12 mouse cellular contexts compared by ENCODE assay signal in genomic region chr9:64274919-64275318, GRCm38 (mm10). TPM values are rescaled to one million over a fixed set of nuclear protein-coding genes. Genes with fewer than 3 reads are reported as not detected.
DNase-seq lines count a peak whose midpoint lies in the region; ATAC-seq and TF ChIP-seq lines count a peak whose summit lies in the region.
"Had no signal": no experiment of that assay in that cellular context is flagged by ENCODE, and none has a peak within 500 bp of the region (broad histone marks: within the 10 kb centered on the region; RNA-seq: fewer than 3 reads in every experiment).

No protein-coding gene starts in this region.

- H3K4me2 ChIP-seq in kidney, embryonic 14.5 days (replicated peaks; ENCODE audit: low read depth, low read length) = no peak overlapping the region
- no peak overlapping the region for H3K4me2 ChIP-seq in hindbrain, embryonic 16.5 days (ENCODE audit: low read length)
- H3K4me2 ChIP-seq: heart, embryonic 13.5 days; midbrain, embryonic 13.5 days had no signal

- WGBS in kidney, embryonic 14.5 days = 77% methylated on average over 1 of the region's 1 CpGs
- WGBS in embryonic facial prominence, embryonic 10.5 days = 65% methylated on average over 1 of the region's 1 CpGs
- WGBS in hindbrain, embryonic 16.5 days = 71% methylated on average over 1 of the region's 1 CpGs

- H3K4me3 ChIP-seq in kidney, embryonic 14.5 days (ENCODE audit: low read length) = no peak overlapping the region
- no peak overlapping the region for H3K4me3 ChIP-seq in embryonic facial prominence, embryonic 10.5 days
- no peak overlapping the region for H3K4me3 ChIP-seq in hindbrain, embryonic 16.5 days (ENCODE audit: low read length)
- H3K4me3 ChIP-seq: heart, embryonic 13.5 days; limb, embryonic 10.5 days; midbrain, embryonic 13.5 days had no signal

- H3K9ac ChIP-seq in kidney, embryonic 14.5 days (ENCODE audit: low read depth, low read length) = no peak overlapping the region
- no peak overlapping the region for H3K9ac ChIP-seq in hindbrain, embryonic 16.5 days (ENCODE audit: low read depth, low read length)
- H3K9ac ChIP-seq: heart, embryonic 13.5 days; midbrain, embryonic 13.5 days had no signal

- H3K27me3 ChIP-seq in kidney, embryonic 14.5 days (ENCODE audit: control insufficient read depth, insufficient read depth, low read length) = no peaks in the 10 kb centered on the region
- no peaks in the 10 kb centered on the region for H3K27me3 ChIP-seq in embryonic facial prominence, embryonic 10.5 days (replicated peaks; ENCODE audit: low read depth, poor library complexity, severe bottlenecking)
- no peaks in the 10 kb centered on the region for H3K27me3 ChIP-seq in hindbrain, embryonic 16.5 days (replicated peaks; ENCODE audit: control insufficient read depth, insufficient read depth, low read length)
- H3K27me3 ChIP-seq: heart, embryonic 13.5 days; midbrain, embryonic 13.5 days had no signal

- peak; percentile 24 for DNase-seq in CD4-positive, CD25-positive, alpha-beta regulatory T cell, adult 2 months (ENCODE audit: low read depth, low spot score)
- DNase-seq in kidney, postnatal 4 days = peak; percentile 49 to 56
- peak; percentile 45 for DNase-seq in 3T3-L1 (ENCODE audit: low read depth, low spot score)
- no peak for DNase-seq in brain, embryonic 14.5 days (ENCODE audit: low read depth)
- DNase-seq in embryonic facial prominence, embryonic 10.5 days (ENCODE audit: low spot score) = no peak
- DNase-seq: cerebellum, postnatal 36 days had no signal

- ATAC-seq in CD4-positive, CD25-positive, alpha-beta regulatory T cell, adult 4 months = no peak
- no peak for ATAC-seq in kidney, embryonic 14.5 days (ENCODE audit: low FRiP score, low TSS enrichment)
- ATAC-seq in hindbrain, embryonic 16.5 days = no peak
- ATAC-seq: midbrain, embryonic 13.5 days had no signal

- no peak overlapping the region for H3K27ac ChIP-seq in kidney, embryonic 14.5 days (ENCODE audit: low read depth, low read length)
- H3K27ac ChIP-seq in embryonic facial prominence, embryonic 10.5 days (replicated peaks) = no peak overlapping the region
- no peak overlapping the region for H3K27ac ChIP-seq in hindbrain, embryonic 16.5 days (ENCODE audit: low read depth, low read length)
- H3K27ac ChIP-seq: heart, embryonic 13.5 days; limb, embryonic 10.5 days; midbrain, embryonic 13.5 days had no signal

- no peak for TF ChIP-seq POLR2A in brain, embryonic 14.5 days (IDR thresholded peaks at IDR 0.05; ENCODE audit: borderline replicate concordance, extremely low read depth, insufficient read depth, insufficient read length, poor library complexity, severe bottlenecking)

- TF ChIP-seq CTCF in brain, embryonic 14.5 days (IDR thresholded peaks at IDR 0.05; ENCODE audit: borderline replicate concordance, extremely low read depth, insufficient read depth, insufficient read length) = peak; percentile 15; the same call in 1 of the 2 replicates

- no peaks in the 10 kb centered on the region for H3K9me3 ChIP-seq in kidney, embryonic 14.5 days (ENCODE audit: control insufficient read depth, low read length)
- H3K9me3 ChIP-seq in embryonic facial prominence, embryonic 10.5 days = no peaks in the 10 kb centered on the region
- H3K9me3 ChIP-seq in hindbrain, embryonic 16.5 days (ENCODE audit: control insufficient read depth, low read length) = no peaks in the 10 kb centered on the region
- H3K9me3 ChIP-seq: heart, embryonic 13.5 days; limb, embryonic 10.5 days; midbrain, embryonic 13.5 days had no signal

- H3K36me3 ChIP-seq in kidney, embryonic 14.5 days (ENCODE audit: control insufficient read depth, insufficient read depth, low read length) = no peaks in the 10 kb centered on the region
- no peaks in the 10 kb centered on the region for H3K36me3 ChIP-seq in embryonic facial prominence, embryonic 10.5 days (replicated peaks)
- H3K36me3 ChIP-seq in hindbrain, embryonic 16.5 days (ENCODE audit: control insufficient read depth, insufficient read depth, low read length) = no peaks in the 10 kb centered on the region
- H3K36me3 ChIP-seq: heart, embryonic 13.5 days; limb, embryonic 10.5 days; midbrain, embryonic 13.5 days had no signal

- H3K4me1 ChIP-seq in kidney, embryonic 14.5 days (ENCODE audit: control insufficient read depth, insufficient read depth, low read length) = no peaks in the 10 kb centered on the region
- no peaks in the 10 kb centered on the region for H3K4me1 ChIP-seq in embryonic facial prominence, embryonic 10.5 days
- no peaks in the 10 kb centered on the region for H3K4me1 ChIP-seq in hindbrain, embryonic 16.5 days (ENCODE audit: control insufficient read depth, insufficient read depth, low read depth, low read length)
- H3K4me1 ChIP-seq: heart, embryonic 13.5 days; limb, embryonic 10.5 days; midbrain, embryonic 13.5 days had no signal

RNA-seq across cellular contexts. Expression of gene Tipin, which starts 6.5 kb away (rescaled TPM):
- polyA plus RNA-seq in CD4-positive, CD25-positive, alpha-beta regulatory T cell, adult 4 months (2017; shearing (Covaris generic)) = 10 to 100 TPM; 49.9 to 60.6 TPM
- 279 and 325 TPM in 2 replicates for polyA plus RNA-seq in kidney, embryonic 14.5 days (2014; fragmentation: Nextera tagmentation; extraction: Ambion mirVana)
- 56.8 and 67.4 TPM in 2 replicates for polyA plus RNA-seq in brain, embryonic 14.5 days (2012; rRNA removed)
- polyA plus RNA-seq in embryonic facial prominence, embryonic 10.5 days (2016; fragmentation: Nextera tagmentation; extraction: Ambion mirVana) = 269 and 272 TPM in 2 replicates
- polyA plus RNA-seq in hindbrain, embryonic 16.5 days (2015; fragmentation: Nextera tagmentation; extraction: Ambion mirVana) = 68.3 and 68.7 TPM in 2 replicates

RNA-seq across cellular contexts. Expression of gene Map2k1, which starts 21.5 kb away (rescaled TPM):
- 10 to 100 TPM; 31.5 to 33.0 TPM for polyA plus RNA-seq in CD4-positive, CD25-positive, alpha-beta regulatory T cell, adult 4 months (2017; shearing (Covaris generic))
- polyA plus RNA-seq in kidney, embryonic 14.5 days (2014; fragmentation: Nextera tagmentation; extraction: Ambion mirVana) = 56.9 and 72.3 TPM in 2 replicates
- 29.7 and 33.7 TPM in 2 replicates for polyA plus RNA-seq in brain, embryonic 14.5 days (2012; rRNA removed)
- polyA plus RNA-seq in embryonic facial prominence, embryonic 10.5 days (2016; fragmentation: Nextera tagmentation; extraction: Ambion mirVana) = 82.6 and 89.3 TPM in 2 replicates
- 78.7 and 83.9 TPM in 2 replicates for polyA plus RNA-seq in hindbrain, embryonic 16.5 days (2015; fragmentation: Nextera tagmentation; extraction: Ambion mirVana)

RNA-seq across cellular contexts. Expression of gene Uchl4, which starts 39.9 kb away (rescaled TPM):
- polyA plus RNA-seq in CD4-positive, CD25-positive, alpha-beta regulatory T cell, adult 4 months (2017; shearing (Covaris generic)) = 1 to 10 TPM; 3.8 to 9.9 TPM
- polyA plus RNA-seq in kidney, embryonic 14.5 days (2014; fragmentation: Nextera tagmentation; extraction: Ambion mirVana) = 2.9 and 3.3 TPM in 2 replicates
- 0.20 and 0.79 TPM in 2 replicates for polyA plus RNA-seq in brain, embryonic 14.5 days (2012; rRNA removed)
- polyA plus RNA-seq in embryonic facial prominence, embryonic 10.5 days (2016; fragmentation: Nextera tagmentation; extraction: Ambion mirVana) = 3.9 and 4.4 TPM in 2 replicates
- 2.1 and 4.3 TPM in 2 replicates for polyA plus RNA-seq in hindbrain, embryonic 16.5 days (2015; fragmentation: Nextera tagmentation; extraction: Ambion mirVana)

Comparison
In these comparisons a context has a peak if more than half of its experiments do, and no peak if none do; other contexts are left out.
1. DNase-seq: peak in CD4-positive, CD25-positive, alpha-beta regulatory T cell, adult 2 months (single experiment), kidney, postnatal 4 days (2 of 2) and 3T3-L1 (single experiment); none in brain, embryonic 14.5 days (single experiment) and embryonic facial prominence, embryonic 10.5 days (single experiment).